Mouse (Mus musculus) embryo, embryonic 9.5 days (tissue): ENCODE results near the gene Chac1.

Source experiments
- DNase-seq: peaks from one replicate; pipeline ENCODE4 v3.0.0-alpha.2; 2017; ENCODE audit errors: extremely low spot score

Gene Chac1

GRCm38 (mm10) chr2:119350555-119351486, at the start of gene Chac1:
Gene Chac1, plus strand, starts transcription at chr2:119351229.
- DNase-seq = peak; percentile 87

DNA sequence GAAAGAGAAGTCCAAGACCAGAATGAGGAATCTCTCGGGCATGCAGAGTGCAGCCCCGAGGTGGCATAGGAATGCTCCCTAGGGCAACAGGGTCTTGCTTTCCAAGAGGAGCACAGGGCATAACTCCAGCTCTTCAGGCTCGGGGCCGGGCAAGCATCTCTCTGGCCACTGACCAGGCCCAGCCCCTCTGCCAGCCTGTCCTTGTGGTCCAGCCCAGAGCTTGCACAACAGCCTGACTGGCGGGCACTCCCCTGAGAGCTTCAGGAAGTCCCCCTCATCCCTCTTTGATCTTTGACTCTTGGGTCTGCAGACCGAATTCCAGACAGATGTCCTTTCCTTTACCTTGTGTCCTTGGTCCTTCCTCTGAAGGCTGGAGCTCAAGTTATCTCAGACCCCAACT, 48.2 kb upstream of the Chac1 start:
- DNase-seq = no peak

DNA sequence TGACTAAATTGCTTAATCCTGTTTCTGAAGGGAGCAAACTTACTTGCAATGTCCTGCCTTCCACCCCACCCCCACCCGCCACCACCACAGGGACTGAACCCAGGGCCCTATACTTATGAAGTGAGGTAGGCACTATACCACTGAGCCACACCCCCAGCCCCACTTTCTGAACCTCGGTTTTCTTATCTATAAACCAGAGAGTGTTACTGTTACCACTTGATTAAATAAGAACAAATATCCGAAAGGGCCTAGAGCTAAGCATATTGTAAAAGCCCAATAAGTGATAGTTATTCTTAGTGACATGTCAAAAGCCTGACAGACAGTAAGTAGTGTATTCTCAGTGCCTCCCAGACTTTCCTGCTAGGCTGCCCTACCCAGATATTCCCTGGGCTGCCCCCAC, 46.6 kb upstream of the Chac1 start:
- DNase-seq = no peak

DNA sequence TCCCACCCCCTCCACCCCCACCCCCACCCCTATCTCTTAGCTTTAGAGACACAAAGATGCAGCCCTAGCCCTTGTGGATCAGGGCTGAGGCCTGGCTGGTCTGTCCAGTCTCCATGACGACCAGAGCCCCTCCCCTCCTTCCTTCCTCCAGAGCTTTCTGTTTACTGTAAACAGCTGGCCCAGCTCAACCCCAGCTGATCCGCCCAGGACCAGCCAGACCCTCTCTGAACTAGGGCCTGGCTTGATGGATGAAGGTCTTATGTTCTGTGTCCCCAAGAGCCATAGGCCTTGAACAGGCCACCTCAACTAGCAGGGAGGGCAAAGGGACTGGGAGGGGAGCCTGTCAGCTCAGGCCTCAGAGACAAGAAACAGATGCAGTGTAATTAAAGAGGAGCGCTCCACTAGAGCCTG, 46.2 kb upstream of the Chac1 start:
- DNase-seq = peak; percentile 58

- no peak for DNase-seq
These were observed 39.5 kb upstream of the Chac1 start for GRCm38 (mm10) chr2:119311544-119311943.

GRCm38 (mm10) chr2:119312380-119312958, 38.6 kb upstream of the Chac1 start:
- no peak for DNase-seq

DNA sequence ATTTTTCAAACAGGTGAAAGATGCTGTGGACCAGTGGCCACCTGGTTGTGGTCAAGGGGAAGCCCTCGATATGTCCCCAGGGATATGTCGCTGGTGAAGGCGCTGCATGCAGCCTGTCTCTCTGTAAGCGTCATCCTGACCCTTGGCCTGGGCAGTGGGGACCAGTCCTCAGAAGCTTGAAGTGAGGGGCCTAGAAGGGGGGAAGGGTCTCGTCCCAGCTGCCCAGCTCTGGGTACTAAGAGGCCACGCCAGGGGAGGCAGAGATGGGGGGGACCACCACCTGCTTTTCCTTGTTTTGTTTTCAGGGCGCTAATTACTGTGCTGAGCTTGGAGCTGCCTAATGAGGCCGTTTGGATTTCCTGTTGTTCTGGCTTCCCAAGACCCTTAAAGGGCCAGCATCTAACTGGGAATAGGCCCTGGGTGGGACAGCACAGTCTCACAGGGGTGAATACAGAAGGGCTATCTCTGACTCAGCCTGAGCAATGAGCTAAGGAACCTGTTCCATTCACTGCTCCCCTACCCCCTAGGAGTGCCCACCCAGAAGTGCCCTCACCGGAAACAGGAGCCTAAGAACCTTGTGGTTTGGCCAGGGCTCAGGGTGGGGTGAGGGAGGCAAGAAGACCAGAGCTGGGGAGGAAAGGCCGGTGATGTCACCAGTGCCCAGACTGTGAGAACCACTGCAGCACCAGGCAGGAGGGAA, 37.1 kb upstream of the Chac1 start:
- DNase-seq = no peak

DNA sequence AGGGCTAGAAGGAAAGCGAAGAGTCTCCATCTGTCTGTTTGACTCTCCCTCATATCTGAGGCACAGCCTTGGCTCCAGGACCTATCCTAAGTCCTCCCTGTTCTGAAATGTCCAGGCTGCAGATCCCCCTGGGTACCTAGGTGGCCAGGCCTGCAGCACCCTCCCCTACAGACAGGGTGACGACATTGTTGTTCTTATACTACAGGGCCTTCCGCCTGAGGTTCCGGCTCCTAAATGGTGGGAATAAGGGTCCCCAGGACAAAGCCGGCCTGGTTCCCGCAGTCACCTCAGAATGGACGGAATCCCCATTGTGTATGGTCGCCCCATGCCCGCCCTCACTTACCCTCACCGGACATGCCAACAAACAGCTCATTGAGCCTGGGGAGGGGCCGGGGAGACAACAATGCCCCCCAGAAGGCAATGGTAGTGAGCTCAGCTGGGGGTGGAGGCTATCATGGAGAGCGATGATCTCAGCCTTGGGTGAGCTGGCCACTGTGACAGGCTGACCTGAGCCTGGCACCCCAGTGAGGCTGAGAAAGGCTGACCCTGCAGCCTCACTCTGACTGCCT, 36.2 kb upstream of the Chac1 start:
- no peak for DNase-seq

GRCm38 (mm10) chr2:119318043-119318710, 32.9 kb upstream of the Chac1 start:
- DNase-seq = no peak

DNA sequence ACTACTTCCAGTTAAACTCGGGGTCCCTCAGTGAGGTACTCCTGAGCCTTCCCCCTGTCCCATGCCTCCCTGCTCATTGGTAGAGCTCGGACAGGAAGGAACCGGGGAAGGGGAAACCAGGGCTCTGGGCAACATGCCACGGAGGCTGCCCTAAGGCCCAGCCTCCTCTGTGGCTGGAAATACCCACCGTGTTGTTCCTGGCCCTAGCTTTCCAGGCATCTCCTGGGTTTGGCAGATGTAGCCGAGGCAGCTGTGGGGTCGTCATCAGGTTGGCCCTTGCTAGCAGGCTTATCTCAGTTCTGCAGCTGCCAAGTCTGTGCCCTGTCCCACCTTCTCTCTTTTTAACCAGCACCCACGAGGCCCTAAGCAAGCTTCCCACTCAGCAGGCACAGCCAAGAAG, 30.5 kb upstream of the Chac1 start:
- DNase-seq = no peak

GRCm38 (mm10) chr2:119321771-119322586, 29.1 kb upstream of the Chac1 start:
- peak; percentile 52 for DNase-seq

DNA sequence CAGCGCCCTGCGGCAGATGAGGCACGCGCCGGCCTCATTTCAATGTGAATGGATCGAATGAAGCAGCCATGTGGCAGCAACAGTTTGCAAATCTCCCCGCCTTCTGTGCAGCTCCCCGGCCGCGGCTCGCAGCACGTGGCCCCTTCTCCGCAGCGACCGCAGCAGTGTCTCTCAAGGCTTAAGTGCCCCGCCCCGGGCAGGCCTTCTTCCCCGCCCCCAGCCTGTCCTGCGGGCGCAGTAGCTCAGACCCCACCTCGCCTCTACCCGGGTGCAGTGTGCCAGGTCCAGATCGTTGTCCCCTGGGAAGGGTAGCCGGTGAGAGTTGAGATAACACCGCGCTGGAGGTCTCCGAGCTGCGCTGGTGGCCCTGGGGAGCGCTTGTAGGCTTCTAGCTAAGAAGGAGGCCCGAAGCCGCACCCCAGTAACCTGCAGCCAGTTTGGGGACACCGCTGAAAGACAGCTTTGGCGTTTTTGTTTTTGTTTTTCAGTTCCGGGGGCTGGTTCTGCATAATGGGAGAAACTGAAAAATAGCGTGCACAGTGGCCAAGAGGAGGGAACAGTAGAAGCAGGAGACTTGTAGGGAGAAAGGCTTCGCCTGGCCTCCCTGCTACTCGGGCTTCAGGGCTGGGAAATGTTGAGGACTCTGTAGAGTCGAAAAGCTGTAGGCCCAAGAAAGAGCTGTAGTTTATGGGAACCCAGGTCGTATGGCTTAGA, 28.3 kb upstream of the Chac1 start:
- DNase-seq = peak; percentile 77

- DNase-seq = no peak
These were observed 27.0 kb upstream of the Chac1 start for GRCm38 (mm10) chr2:119323866-119324575.

GRCm38 (mm10) chr2:119324576-119325318, 26.3 kb upstream of the Chac1 start:
- no peak for DNase-seq

GRCm38 (mm10) chr2:119325568-119326143, 25.4 kb upstream of the Chac1 start, which contains the start of gene Dll4:
Gene Dll4, plus strand, starts transcription at chr2:119325784.
- peak; percentile 61 for DNase-seq

DNA sequence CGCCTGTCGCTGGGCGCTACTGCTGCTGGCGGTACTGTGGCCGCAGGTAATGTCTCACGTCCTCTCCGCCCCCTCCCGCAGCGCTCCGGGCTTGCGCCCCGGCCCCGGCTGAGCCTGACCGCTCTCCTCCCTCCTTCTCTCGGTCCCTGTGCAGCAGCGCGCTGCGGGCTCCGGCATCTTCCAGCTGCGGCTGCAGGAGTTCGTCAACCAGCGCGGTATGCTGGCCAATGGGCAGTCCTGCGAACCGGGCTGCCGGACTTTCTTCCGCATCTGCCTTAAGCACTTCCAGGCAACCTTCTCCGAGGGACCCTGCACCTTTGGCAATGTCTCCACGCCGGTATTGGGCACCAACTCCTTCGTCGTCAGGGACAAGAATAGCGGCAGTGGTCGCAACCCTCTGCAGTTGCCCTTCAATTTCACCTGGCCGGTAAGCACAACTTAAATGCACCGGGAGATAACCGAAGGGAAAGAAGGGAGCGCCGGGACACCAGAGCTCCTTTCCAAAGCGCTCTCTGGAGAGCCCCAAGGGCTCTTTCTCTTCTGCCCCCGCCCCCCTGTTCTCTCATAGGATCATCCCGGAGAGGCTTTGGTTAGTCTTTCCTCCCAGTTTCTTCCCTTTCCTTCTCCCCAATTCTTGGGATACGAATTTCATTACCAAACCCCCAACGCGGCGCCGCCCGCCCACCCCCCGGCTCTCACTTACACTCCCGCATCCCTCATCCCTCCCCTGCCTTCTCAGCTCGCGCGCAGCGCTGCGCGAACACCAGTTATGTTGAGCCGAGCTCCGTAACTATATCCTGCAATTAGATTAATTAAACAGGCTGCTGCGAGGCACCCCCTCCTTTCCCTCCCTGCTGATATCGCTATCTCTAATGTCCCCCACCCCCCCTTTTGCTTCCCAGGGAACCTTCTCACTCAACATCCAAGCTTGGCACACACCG, 24.6 kb upstream of the Chac1 start:
- no peak for DNase-seq

DNA sequence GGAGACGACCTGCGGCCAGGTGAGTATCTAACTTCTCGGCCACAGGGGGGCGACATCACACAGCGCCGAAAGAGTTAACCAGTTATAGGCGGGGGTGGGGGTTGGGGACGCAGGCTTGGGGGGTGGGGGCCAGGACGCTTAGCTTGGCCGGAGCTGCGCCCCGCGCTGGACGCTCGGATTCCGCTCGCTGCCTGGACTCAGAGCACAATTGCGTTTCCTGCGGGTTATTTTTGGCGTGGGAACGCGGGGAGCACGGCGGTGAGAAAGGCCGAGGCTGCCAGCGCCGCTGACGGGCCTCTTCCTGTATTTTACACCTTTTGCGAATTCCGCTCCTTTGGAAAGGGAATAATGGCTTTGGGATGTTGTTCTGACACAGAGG, 23.9 kb upstream of the Chac1 start:
- DNase-seq = peak; percentile 58
